Mouse (Mus musculus) adrenal gland, postnatal 14 days (tissue): ENCODE measurements at regions not wholly inside any gene's neighbourhood (a gene's known extent, or its start where the extent isn't known, plus 50 kb on each side); places are given as distances from the start of the nearest gene placed in this dataset.

ENCODE experiments used
- DNase-seq: peaks from one replicate; pipeline ENCODE4 v3.0.0; 2021; ENCODE audit warnings: mixed read lengths

GRCm38 (mm10) chr1:75834361-75834760 lies 288.3 kb downstream of the Slc4a3 start:
- DNase-seq, result no peak

- DNase-seq, result no peak
Measured at GRCm38 (mm10) chr1:75839551-75840223, 293.6 kb downstream of the Slc4a3 start.

GRCm38 (mm10) chr1:75842396-75842795 lies 296.3 kb downstream of the Slc4a3 start:
- no peak for DNase-seq

- no peak for DNase-seq
Measured at GRCm38 (mm10) chr1:75843326-75843725, 297.3 kb downstream of the Slc4a3 start.

GRCm38 (mm10) chr1:75844123-75844522 lies 298.1 kb downstream of the Slc4a3 start:
- no peak for DNase-seq

GRCm38 (mm10) chr1:75844529-75844928 lies 298.5 kb downstream of the Slc4a3 start:
- no peak for DNase-seq

- no peak for DNase-seq
Measured at GRCm38 (mm10) chr1:75844981-75845380, 298.9 kb downstream of the Slc4a3 start.

GRCm38 (mm10) chr1:75845771-75846535 lies 299.9 kb downstream of the Slc4a3 start:
- no peak for DNase-seq

GRCm38 (mm10) chr1:75847681-75848080 lies 301.6 kb downstream of the Slc4a3 start:
- DNase-seq, result no peak

GRCm38 (mm10) chr1:75848436-75848835 lies 302.4 kb downstream of the Slc4a3 start:
- no peak for DNase-seq

- DNase-seq, result no peak
Measured at GRCm38 (mm10) chr1:75850131-75850530, 304.1 kb downstream of the Slc4a3 start.

GRCm38 (mm10) chr1:75858551-75859255 lies 312.6 kb downstream of the Slc4a3 start:
- DNase-seq, result no peak

- DNase-seq, result no peak
Measured at GRCm38 (mm10) chr1:75862757-75863156, 316.7 kb downstream of the Slc4a3 start.

- no peak for DNase-seq
Measured at GRCm38 (mm10) chr1:75866556-75866955, 320.5 kb downstream of the Slc4a3 start.

- no peak for DNase-seq
Measured at GRCm38 (mm10) chr1:75869414-75869813, 323.3 kb downstream of the Slc4a3 start.

GRCm38 (mm10) chr1:75869846-75870245 lies 323.8 kb downstream of the Slc4a3 start:
- no peak for DNase-seq

GRCm38 (mm10) chr1:75873911-75874310 lies 327.8 kb downstream of the Slc4a3 start:
- DNase-seq, result no peak

- no peak for DNase-seq
Measured at GRCm38 (mm10) chr1:75877209-75877608, 331.1 kb downstream of the Slc4a3 start.

GRCm38 (mm10) chr1:75885632-75886031 lies 339.6 kb downstream of the Slc4a3 start:
- DNase-seq, result no peak

- no peak for DNase-seq
Measured at GRCm38 (mm10) chr1:75888499-75889208, 342.6 kb downstream of the Slc4a3 start.

- no peak for DNase-seq
Measured at GRCm38 (mm10) chr1:75889847-75890591, 344.0 kb downstream of the Slc4a3 start.
